Mouse (Mus musculus) MEL (cell line): ENCODE results near the gene Mmaa.

Experiments used
- CTCF ChIP-seq, 3 experiments: IDR thresholded peaks in 2 of 3; conservative IDR thresholded peaks in 1 of 3; 2 replicates each; pipeline ENCODE4 v1.5.1; 2011 to 2012; ENCODE audit warnings: low read length in 3 of 3, low read depth in 2 of 3, mild to moderate bottlenecking in 2 of 3, improper control_type of control experiment in 1 of 3, inconsistent platforms in 1 of 3, mixed read lengths in 1 of 3, moderate library complexity in 1 of 3; ENCODE audit not compliant: control insufficient read depth in 1 of 3, insufficient read depth in 1 of 3, poor library complexity in 1 of 3, severe bottlenecking in 1 of 3
- GABPA ChIP-seq: IDR thresholded peaks from 2 replicates; pipeline ENCODE4 v1.6.1; 2012; ENCODE audit warnings: low read depth, mild to moderate bottlenecking, inconsistent platforms, low read length, improper control_type of control experiment, moderate library complexity
- HCFC1 ChIP-seq: IDR thresholded peaks from 2 replicates; pipeline ENCODE4 v1.6.1; 2012; ENCODE audit warnings: low read depth, mild to moderate bottlenecking, inconsistent platforms, low read length, improper control_type of control experiment, moderate library complexity
- KAT2A ChIP-seq: conservative IDR thresholded peaks from 2 replicates; pipeline ENCODE4 v1.6.1; 2012; ENCODE audit warnings: low read depth, low read length, improper control_type of control experiment, inconsistent platforms
- USF1 ChIP-seq: IDR thresholded peaks from 2 replicates; pipeline ENCODE4 v1.6.1; 2014; ENCODE audit warnings: low read depth, mild to moderate bottlenecking, inconsistent platforms, low read length, improper control_type of control experiment, moderate library complexity
- ZKSCAN1 ChIP-seq: IDR thresholded peaks from 2 replicates; pipeline ENCODE4 v1.6.1; 2012; ENCODE audit warnings: low read depth, mild to moderate bottlenecking, inconsistent platforms, low read length, improper control_type of control experiment, moderate library complexity
- ZMIZ1 ChIP-seq: IDR thresholded peaks from 2 replicates; pipeline ENCODE4 v1.6.1; 2012; ENCODE audit warnings: low read depth, mild to moderate bottlenecking, inconsistent platforms, low read length, improper control_type of control experiment, moderate library complexity

DNA sequence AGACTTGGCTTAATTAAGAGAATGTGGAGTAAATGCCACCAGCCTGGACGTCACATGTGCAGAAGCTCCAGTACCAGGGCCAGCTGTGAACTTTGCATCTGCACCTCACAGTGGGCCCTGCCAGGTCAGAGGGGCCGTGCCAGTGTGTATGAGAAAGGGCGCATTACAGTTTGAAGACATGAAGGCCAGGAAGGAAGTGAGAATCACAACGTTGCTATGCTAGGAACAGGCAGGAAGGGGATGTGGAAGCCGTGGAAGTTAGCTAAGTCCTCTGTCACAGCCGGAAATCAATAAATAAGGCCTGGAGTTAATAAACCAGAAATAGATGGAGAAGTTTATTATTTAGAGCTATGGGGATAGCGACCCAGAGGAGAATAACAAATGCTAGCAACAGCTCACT lies 28.4 kb upstream of the Mmaa start:
- TF ChIP-seq KAT2A = no peak
- no peak for TF ChIP-seq USF1
- TF ChIP-seq GABPA = no peak
- no peak for TF ChIP-seq CTCF (IDR thresholded peaks at IDR 0.05 in 2 of 3, conservative IDR thresholded peaks at IDR 0.05 in 1 of 3; ENCODE audit: control insufficient read depth in 1 of 3, insufficient read depth in 1 of 3, low read depth in 2 of 3, low read length in 3 of 3, poor library complexity in 1 of 3, severe bottlenecking in 1 of 3)
- TF ChIP-seq HCFC1 = no peak
- no peak for TF ChIP-seq ZMIZ1
- no peak for TF ChIP-seq ZKSCAN1
